Mouse (Mus musculus) liver, adult 2 months (tissue): Measurements from ENCODE around the gene Kif12. TPM values are rescaled to one million over a fixed set of nuclear protein-coding genes. Genes with fewer than 3 reads are reported as not detected.

Source experiments
- DNase-seq: peaks from one replicate; pipeline ENCODE4 v3.0.0-alpha.2; 2011; ENCODE audit warnings: low read depth, low spot score; ENCODE audit errors: extremely low read depth
- H3K27ac ChIP-seq: fragments of 200-500 bp; replicated peaks from 2 replicates; pipeline ENCODE4 v1.5.1; 2012; ENCODE audit warnings: low read depth, mild to moderate bottlenecking, control low read depth, inconsistent platforms, low read length; ENCODE audit not compliant: insufficient read depth
- H3K27me3 ChIP-seq: fragments of 200-500 bp; 2 replicates; pipeline ENCODE4 v1.6.1; 2012; ENCODE audit warnings: mild to moderate bottlenecking, moderate library complexity, low read length, inconsistent platforms; ENCODE audit not compliant: control insufficient read depth, insufficient read depth
- H3K36me3 ChIP-seq: fragments of 200-500 bp; 2 replicates; pipeline ENCODE4 v1.6.1; 2012; ENCODE audit warnings: low read length, inconsistent platforms; ENCODE audit not compliant: control insufficient read depth, insufficient read depth
- H3K4me1 ChIP-seq: fragments of 200-500 bp; 2 replicates; pipeline ENCODE4 v1.6.1; 2011; ENCODE audit warnings: low read length; ENCODE audit not compliant: control insufficient read depth, insufficient read depth
- H3K4me3 ChIP-seq: fragments of 200-500 bp; 2 replicates; pipeline ENCODE4 v1.5.1; 2011; ENCODE audit warnings: low read depth, mild to moderate bottlenecking, control low read depth, low read length, moderate library complexity; ENCODE audit not compliant: insufficient read depth
- H3K79me2 ChIP-seq: fragments of 200-500 bp; 2 replicates; pipeline ENCODE4 v1.6.1; 2012; ENCODE audit warnings: inconsistent platforms, mild to moderate bottlenecking, low read length, moderate library complexity; ENCODE audit not compliant: control insufficient read depth, insufficient read depth
- H3K9ac ChIP-seq: fragments of 200-500 bp; 2 replicates; pipeline ENCODE4 v1.6.1; 2012; ENCODE audit warnings: low read depth, mild to moderate bottlenecking, control low read depth, inconsistent platforms, low read length
- CTCF ChIP-seq: fragments of 200-500 bp; IDR thresholded peaks from 2 replicates; pipeline ENCODE4 v1.5.1; 2011; ENCODE audit warnings: low read depth, low read length, control low read depth
- POLR2A ChIP-seq: fragments of 200-500 bp; IDR thresholded peaks from 2 replicates; pipeline ENCODE4 v1.6.1; 2011; ENCODE audit warnings: low read length, control low read depth; ENCODE audit not compliant: insufficient read depth; ENCODE audit errors: extremely low read depth
- WGBS: fragments of 180-500 bp; shearing (Covaris S2); methylation state at CpG from one replicate; pipeline ENCODE4 v1.1.7; 2018; 5-methylcytosine and 5-hydroxymethylcytosine counted together
- polyA plus RNA-seq: library from polyadenylated mRNA; depleted of rRNA; stranded (reverse); fragments of >200 nt; gene quantifications from 2 replicates; pipeline ENCODE4 v1.2.3, GENCODE M21; 2012
- total RNA-seq: library from RNA; depleted of rRNA; stranded (reverse); fragments of >200 nt; gene quantifications from 2 replicates; pipeline ENCODE4 v1.2.3, GENCODE M21; 2014

Gene Kif12
- total and polyA plus RNA-seq, 2 experiments: 0.28 to 0.64 TPM

- Histone ChIP-seq H3K36me3 (no peaks in the 10 kb centered on the region), H3K27me3 (no peaks in the 10 kb centered on the region), H3K27ac (no peak overlapping the region), H3K4me1 (no peaks in the 10 kb centered on the region), H3K9ac (no peak overlapping the region), H3K4me3 (no peak overlapping the region), H3K79me2 (no peaks in the 10 kb centered on the region)
- 30% methylated on average over 24 of the region's 24 CpGs for WGBS
- no peak for DNase-seq
- TF ChIP-seq CTCF (no peak), POLR2A (no peak)
These were observed 809 bp downstream of the Kif12 start for GRCm38 (mm10) chr4:63171122-63171521.

GRCm38 (mm10) chr4:63170061-63170460, 1.9 kb downstream of the Kif12 start:
- 78% methylated on average over 4 of the region's 4 CpGs for WGBS
- H3K4me3 ChIP-seq: no peak overlapping the region
- H3K79me2 ChIP-seq: no peaks in the 10 kb centered on the region
- no peak overlapping the region for H3K9ac ChIP-seq
- H3K27ac ChIP-seq: no peak overlapping the region
- no peaks in the 10 kb centered on the region for H3K4me1 ChIP-seq
- DNase-seq: no peak
- no peaks in the 10 kb centered on the region for H3K36me3 ChIP-seq
- no peaks in the 10 kb centered on the region for H3K27me3 ChIP-seq
- TF ChIP-seq CTCF: no peak

GRCm38 (mm10) chr4:63166323-63166722, 5.6 kb downstream of the Kif12 start:
- no peak for TF ChIP-seq CTCF
- no peak for TF ChIP-seq POLR2A
- no peaks in the 10 kb centered on the region for H3K36me3 ChIP-seq
- 79% methylated on average over 5 of the region's 5 CpGs for WGBS
- H3K79me2 ChIP-seq: no peaks in the 10 kb centered on the region
- no peak for DNase-seq
- no peaks in the 10 kb centered on the region for H3K4me1 ChIP-seq
- no peak overlapping the region for H3K9ac ChIP-seq
- no peaks in the 10 kb centered on the region for H3K27me3 ChIP-seq
- no peak overlapping the region for H3K27ac ChIP-seq
- H3K4me3 ChIP-seq: no peak overlapping the region

GRCm38 (mm10) chr4:63165636-63166035, 6.3 kb downstream of the Kif12 start:
- no peak overlapping the region for H3K9ac ChIP-seq
- TF ChIP-seq POLR2A (no peak), CTCF (no peak)
- H3K27me3 ChIP-seq: no peaks in the 10 kb centered on the region
- H3K36me3 ChIP-seq: no peaks in the 10 kb centered on the region
- DNase-seq: no peak
- no peaks in the 10 kb centered on the region for H3K4me1 ChIP-seq
- no peaks in the 10 kb centered on the region for H3K79me2 ChIP-seq
- no peak overlapping the region for H3K27ac ChIP-seq
- 57% methylated on average over 4 of the region's 4 CpGs for WGBS
- H3K4me3 ChIP-seq: no peak overlapping the region

- TF ChIP-seq CTCF (peak; percentile 98), POLR2A (no peak)
- Histone ChIP-seq H3K27ac (peak overlapping the region; percentile 99; the same call in 1 of the 2 replicates), H3K79me2 (no peaks in the 10 kb centered on the region), H3K4me3 (no peak overlapping the region), H3K36me3 (no peaks in the 10 kb centered on the region), H3K4me1 (peaks cover 32% of the 10 kb centered on the region), H3K9ac (no peak overlapping the region), H3K27me3 (no peaks in the 10 kb centered on the region)
- WGBS: 14% methylated on average over 5 of the region's 5 CpGs
- DNase-seq: peak; percentile 80
These were observed 12.9 kb downstream of the Kif12 start for GRCm38 (mm10) chr4:63158961-63159592.

GRCm38 (mm10) chr4:63158192-63158591, 13.7 kb downstream of the Kif12 start:
- H3K27me3 ChIP-seq: no peaks in the 10 kb centered on the region
- 57% methylated on average over 7 of the region's 7 CpGs for WGBS
- peak; percentile 43 for DNase-seq
- no peaks in the 10 kb centered on the region for H3K36me3 ChIP-seq
- TF ChIP-seq POLR2A (no peak), CTCF (no peak)
- peaks cover 32% of the 10 kb centered on the region for H3K4me1 ChIP-seq
- peak overlapping the region; percentile 99 for H3K27ac ChIP-seq
- no peak overlapping the region for H3K4me3 ChIP-seq
- no peak overlapping the region for H3K9ac ChIP-seq
- H3K79me2 ChIP-seq: peaks cover 3% of the 10 kb centered on the region; the same call in 1 of the 2 replicates
